Mouse (Mus musculus) liver, embryonic 14.5 days (tissue): ENCODE measurements at regions not wholly inside any gene's neighbourhood (a gene's known extent, or its start where the extent isn't known, plus 50 kb on each side); places are given as distances from the start of the nearest gene placed in this dataset.

Experiments used
- CTCF ChIP-seq: IDR thresholded peaks from 2 replicates; pipeline ENCODE4 v1.5.1; 2016; ENCODE audit warnings: antibody characterized with exemption, low read depth, control low read depth
- EP300 ChIP-seq: IDR thresholded peaks from 2 replicates; pipeline ENCODE4 v1.6.1; 2016; ENCODE audit warnings: antibody characterized with exemption, low read depth

DNA sequence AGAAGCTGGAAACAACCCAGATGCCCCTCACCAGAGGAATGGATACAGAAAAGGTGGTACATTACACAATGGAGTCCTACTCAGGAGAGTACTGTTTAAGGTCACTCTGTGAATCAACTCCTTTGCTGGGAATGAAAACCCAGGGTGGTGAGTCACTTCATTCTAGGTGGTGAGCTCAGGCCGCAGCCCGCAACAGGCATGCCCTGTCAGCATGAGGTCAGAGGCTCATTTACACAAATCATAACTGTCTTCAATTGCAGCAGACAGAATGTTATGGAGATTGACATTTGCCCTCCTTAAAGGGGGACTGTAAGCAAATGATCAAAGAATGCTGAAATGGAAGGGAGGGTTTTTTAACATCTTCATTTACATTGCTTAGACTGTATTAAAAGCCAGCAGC, 405.1 kb downstream of the Gja1 start:
- TF ChIP-seq CTCF (no peak), EP300 (no peak)
